Mouse (Mus musculus) mesoderm, embryonic 11.5 days (tissue): ENCODE measurements at regions not wholly inside any gene's neighbourhood (a gene's known extent, or its start where the extent isn't known, plus 50 kb on each side); places are given as distances from the start of the nearest gene placed in this dataset.

Experiments used
- DNase-seq: peaks from one replicate; pipeline ENCODE4 v3.0.0-alpha.2; 2012; ENCODE audit warnings: low read depth, low spot score

GRCm38 (mm10) chr2:117710173-117710813 is 367.5 kb upstream of the Rasgrp1 start:
- no peak for DNase-seq

DNA sequence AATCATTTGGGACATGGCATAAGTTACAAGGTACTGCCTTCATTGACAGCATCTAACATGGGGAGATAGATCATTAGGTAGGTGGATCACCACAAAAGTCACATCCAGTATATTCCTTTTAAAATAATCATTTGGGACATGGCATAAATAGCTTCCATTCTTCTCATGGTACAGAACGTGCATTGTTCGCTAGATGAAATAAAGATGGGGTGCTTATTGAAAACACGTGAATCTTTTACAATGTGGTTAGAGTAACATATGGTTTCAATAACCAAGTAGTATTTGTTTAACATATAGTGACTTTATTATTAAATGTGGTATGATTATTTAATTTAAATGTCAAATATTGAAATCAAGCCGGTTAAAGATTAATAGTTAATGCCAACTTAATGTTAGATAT is 381.3 kb upstream of the Rasgrp1 start:
- DNase-seq: no peak

GRCm38 (mm10) chr2:117731253-117731652 is 380.4 kb upstream of the Thbs1 start:
- DNase-seq: no peak

GRCm38 (mm10) chr2:117742413-117742812 is 369.3 kb upstream of the Thbs1 start:
- DNase-seq: no peak

DNA sequence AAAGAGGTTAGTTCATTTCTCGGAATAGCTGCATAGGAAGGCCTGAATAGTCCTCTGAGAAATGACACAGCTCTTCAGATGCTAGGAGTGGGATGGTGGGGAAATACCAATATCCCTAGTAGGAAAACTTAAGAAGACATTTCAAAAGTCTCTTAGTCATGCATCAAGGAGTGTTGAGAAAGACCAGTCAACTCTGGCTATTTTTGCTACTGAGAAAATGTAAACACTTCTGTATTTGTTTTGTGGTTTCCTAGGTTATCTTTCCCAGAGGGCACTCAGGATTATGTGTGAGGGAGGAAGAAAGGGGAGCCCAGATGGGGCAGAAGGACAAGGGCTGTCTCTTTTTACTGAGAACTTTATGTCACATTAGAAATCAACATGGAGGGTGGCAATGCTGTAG is 367.8 kb upstream of the Thbs1 start:
- DNase-seq: no peak

DNA sequence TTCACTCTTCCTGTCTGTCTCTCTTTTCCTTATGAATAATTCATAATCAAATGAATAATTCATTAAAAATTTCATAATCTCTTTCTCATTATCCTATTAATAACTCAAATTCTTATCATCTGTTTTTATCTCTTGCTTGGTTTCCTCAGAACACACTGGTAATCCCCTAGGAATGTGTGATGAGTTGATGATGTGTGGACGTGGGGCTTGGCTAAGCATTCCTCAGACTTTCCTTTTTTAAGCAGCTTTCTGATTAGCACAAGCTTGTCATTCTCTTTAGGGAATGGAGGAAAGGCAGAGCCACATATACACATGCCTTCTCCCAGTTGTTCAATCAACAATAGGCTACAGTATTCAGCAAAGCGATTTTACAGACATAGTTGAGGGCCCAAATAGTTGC is 365.9 kb upstream of the Thbs1 start:
- no peak for DNase-seq

DNA sequence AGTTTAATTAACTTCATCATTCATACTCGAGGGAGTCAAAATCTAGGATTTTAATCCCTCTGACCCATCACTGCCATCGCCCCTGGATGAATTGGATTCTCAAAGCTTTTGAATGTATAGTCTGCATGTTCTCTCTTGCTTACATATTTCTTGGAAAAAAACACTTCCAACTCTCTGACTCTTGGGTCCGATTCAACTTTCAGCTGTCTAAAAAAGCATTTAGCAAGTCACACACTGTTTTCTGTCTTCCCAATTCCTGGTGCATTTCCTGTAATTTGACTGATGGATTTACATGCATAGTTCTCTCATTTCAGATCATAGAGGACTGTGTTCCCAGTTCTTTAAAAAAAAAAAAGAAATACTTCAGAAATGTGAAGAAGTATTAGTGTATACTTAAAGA is 364.5 kb upstream of the Thbs1 start:
- DNase-seq: no peak

- no peak for DNase-seq
These were observed 362.8 kb upstream of the Thbs1 start for GRCm38 (mm10) chr2:117748892-117749291.

DNA sequence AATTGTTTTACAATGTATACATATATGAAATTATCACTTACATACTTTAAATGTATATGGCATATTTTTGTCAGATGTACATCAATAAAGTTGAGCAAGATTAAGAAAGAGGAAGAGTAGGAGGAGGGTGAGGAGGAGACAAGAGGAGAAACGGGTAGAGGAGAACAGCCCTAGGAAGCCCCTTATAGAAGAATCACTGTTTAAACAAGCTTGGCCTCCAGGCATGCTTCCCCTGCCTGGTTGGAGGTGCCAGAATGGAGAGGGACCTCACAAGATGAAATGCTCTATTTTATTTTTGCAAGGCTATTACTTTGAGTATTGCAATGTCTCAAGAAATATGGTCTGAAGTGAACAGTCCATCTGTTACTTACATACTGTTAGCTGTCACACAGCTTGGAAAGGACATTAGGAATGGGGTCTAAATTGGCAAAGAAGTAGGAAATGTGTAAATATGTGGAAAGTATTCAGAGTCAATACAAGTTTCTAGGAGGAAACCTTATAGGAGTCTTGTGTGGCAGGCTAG is 352.1 kb upstream of the Thbs1 start:
- DNase-seq: no peak

DNA sequence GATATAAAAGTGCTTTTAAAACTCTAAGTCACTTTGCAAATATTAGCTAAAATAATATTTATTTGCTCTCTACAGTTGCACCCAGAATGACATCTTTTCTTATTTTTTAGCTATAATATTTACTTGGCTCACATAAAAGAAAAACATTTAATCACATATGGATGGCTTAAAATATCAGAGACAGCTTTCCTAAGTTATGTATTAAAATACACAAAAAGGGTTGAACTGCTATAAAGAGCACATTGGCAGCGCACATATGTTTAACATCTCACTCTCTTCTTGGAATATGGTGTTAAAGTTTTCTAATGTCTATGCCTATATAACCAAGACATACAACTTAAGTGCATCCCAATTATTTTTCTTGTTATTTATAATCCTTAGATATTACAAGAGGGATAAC is 348.0 kb upstream of the Thbs1 start:
- DNase-seq: no peak

DNA sequence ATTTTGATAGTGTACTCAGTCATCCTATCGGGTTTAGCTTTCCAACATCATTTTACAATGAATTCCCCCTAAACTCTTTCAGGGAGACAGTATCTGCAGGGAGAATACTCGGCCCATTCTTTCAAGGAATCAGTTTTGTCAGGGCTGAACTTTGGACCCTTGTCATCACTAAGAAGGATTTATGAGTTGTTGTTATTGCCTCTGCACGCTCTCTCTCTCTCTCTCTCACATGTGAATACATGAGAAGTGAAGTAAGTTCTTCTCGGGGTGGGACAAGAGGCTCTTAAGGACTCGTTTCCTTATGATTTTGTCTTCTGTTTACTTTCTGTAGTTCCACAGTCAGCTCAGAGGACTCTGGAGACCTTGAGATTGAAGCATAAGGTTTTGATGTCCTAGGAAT is 346.1 kb upstream of the Thbs1 start:
- no peak for DNase-seq

GRCm38 (mm10) chr2:117766450-117766849 is 345.2 kb upstream of the Thbs1 start:
- DNase-seq: no peak

DNA sequence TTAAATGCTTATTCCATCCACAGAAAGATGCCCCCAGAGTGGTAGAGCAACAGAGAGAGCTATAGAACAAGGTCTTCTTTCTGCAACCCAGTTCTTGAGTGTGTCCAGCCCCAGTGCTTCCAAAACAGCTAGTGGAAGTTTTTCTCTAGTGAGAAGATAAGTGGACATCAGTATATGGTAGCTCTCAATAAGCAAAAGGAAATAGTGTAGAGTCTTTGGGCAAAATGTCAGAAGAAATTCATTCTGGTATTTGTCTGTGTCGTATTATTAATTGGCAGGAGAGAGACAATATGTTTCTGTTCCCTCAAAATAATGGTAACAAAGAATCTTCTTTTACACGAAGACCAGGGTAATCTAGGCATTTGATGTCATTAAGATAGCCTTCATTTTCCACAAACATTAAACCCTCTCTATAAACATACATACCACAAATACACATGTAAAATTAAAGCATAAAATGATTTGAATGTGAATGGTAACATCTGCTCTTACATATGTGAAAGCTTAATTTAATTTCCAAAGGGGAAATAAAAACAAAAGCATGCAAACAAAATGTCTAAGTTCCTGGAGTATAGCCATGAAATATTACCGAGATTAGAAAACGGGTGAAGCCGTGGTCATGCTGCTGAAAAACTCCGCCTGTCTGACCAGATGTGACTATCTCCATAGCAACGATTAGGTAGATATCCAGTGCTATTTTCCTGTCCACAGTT is 342.1 kb upstream of the Thbs1 start:
- no peak for DNase-seq

GRCm38 (mm10) chr2:117770115-117770485 is 341.6 kb upstream of the Thbs1 start:
- DNase-seq: no peak

DNA sequence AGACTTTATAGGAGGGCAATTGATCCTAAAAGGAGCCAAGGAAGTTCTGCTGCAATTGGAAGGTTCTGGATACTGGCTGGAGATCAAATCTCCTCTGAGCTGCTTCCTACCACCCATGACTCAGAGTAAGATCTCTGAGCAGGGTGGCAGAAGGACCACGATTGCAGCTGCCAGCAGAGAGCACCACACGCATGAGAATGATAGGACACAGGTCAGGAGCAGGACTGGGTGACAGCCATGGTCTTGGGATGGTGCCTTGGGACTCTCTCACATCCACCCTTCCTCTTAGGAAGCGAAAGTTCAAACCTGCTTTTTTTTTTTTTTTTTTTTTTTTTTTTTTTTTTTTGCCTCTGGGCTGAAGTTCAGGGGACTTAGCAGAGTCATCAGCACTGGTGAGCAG is 331.4 kb upstream of the Thbs1 start:
- no peak for DNase-seq

DNA sequence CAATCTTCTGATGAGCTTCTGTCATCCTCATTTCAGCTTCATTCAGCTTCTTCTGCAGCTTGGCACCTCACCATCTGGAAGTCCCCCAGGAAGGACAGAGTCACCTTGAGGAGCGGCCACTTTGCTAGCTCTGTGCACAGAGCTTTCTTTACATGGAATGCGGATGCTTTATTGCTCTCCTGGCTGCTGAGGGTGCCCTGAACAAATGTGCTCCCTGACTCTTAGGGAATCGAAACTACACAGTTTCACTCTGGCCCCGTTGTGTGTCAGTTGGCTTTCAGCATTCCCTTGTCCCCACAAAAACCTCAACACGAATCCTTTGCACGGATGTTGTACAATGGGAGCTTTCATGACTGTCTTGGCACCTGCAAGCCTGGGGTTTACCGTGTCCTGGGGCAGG is 330.9 kb upstream of the Thbs1 start:
- DNase-seq: no peak

- no peak for DNase-seq
These were observed 324.4 kb upstream of the Thbs1 start for GRCm38 (mm10) chr2:117787321-117787720.

GRCm38 (mm10) chr2:117794285-117794684 is 317.4 kb upstream of the Thbs1 start:
- DNase-seq: peak; percentile 18

DNA sequence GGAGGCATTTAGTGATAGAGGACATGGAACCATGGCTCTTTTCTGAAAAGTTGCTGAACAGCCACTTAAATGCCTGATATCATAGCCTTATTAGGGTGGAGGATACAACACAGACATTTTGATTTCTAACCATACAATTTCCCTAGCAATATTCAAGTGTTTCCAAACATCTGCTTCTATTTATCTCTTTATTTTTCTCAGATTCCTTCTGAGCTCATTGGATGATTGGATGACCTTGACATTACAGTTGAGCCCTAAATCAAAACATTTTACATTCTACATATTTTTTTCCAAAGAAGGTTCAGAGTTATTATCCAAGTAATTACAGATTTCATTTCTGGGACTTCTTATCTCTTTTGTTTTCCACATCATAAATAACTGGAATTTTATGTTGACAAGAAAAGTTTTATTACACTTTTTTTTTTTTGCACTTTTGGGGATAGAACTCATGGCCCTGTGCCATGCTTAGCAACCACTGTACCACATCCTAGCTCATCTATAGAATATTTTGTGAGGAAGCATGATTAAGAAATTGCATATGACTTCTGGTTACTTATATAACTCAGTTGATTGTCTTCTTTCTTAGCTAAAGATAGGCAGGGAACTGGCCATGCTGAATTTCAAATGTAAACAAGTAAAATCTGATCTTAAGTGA is 309.6 kb upstream of the Thbs1 start:
- no peak for DNase-seq

DNA sequence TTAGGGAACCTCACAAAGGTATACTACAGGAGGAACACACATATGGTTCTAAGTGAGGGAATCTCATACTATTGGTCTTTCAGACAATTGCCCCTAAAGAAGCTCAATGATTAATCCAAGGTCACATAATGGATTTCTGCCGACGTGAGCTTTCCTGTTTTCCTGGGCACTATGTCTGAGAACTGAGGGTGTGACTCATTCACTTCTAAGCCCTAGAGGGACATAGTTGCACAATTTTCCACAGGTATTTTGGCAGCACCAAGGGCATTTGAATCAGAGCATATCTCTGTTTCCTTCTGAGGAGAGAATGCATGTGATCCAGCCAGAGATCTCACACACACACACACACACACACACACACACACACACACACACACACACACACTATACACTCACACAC is 309.0 kb upstream of the Thbs1 start:
- DNase-seq: no peak

DNA sequence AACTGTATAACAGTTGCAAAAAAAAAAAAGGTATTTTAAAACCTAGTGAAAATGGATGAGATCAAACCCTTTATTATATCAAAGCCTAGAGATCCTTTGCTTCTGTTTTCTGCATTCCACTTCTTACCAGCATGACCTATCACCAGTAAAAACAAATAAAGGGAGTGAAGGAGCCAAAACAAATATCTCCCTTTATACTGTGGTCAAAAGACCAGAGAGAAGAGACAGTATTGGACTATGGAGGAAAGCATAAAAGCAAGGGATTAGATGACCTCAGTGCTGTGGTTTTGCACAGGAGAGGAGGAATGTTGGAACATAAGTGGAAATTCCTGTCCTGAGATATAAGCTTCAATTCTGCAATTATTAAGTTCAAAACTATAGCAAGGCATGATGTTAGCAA is 307.0 kb upstream of the Thbs1 start:
- DNase-seq: no peak

DNA sequence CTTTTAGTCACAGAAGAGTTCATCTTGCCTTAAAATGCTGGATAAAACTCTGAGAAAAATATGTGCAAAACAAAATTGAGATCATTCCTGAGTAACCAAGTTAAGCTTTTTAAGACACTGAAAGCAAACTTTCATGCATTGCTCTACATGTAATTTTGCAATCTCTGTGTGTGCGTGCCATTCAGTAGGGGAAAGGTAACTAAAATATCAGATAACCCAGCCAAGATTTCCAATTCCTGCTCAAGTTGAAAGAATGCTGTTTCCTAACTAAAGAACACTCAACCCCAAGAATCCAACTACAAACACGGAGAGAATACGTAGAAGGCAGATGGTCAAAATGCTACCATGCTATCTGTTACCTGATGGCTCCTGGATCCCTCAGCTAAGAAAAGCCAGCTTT is 304.6 kb upstream of the Thbs1 start:
- no peak for DNase-seq

- no peak for DNase-seq
These were observed 300.2 kb upstream of the Thbs1 start for GRCm38 (mm10) chr2:117811506-117811905.
